Mouse (Mus musculus) intestine, postnatal 0 days (tissue): Measurements from ENCODE around the gene Tspear. TPM values are rescaled to one million over a fixed set of nuclear protein-coding genes. Genes with fewer than 3 reads are reported as not detected.
"Not testable (repeated sequence)": the region's sequence is repeated elsewhere in the genome, so short reads cannot be mapped to it uniquely, and the experiment has no call there.

Source experiments
- ATAC-seq: fragments of 200-750 bp; cut with Nextera tagmentation; 2 replicates; pipeline ENCODE4 v1.8.0; 2017; ENCODE audit warnings: mild to moderate bottlenecking, moderate TSS enrichment, moderate library complexity
- H3K27ac ChIP-seq: fragments of 300-500 bp; sonication (generic); 2 replicates; pipeline ENCODE4 v1.5.1; 2014; ENCODE audit warnings: mild to moderate bottlenecking, low read depth, low read length, moderate library complexity
- H3K27me3 ChIP-seq: fragments of 300-500 bp; sonication (generic); replicated peaks from 2 replicates; pipeline ENCODE4 v1.6.1; 2014; ENCODE audit warnings: low read length, mixed read lengths; ENCODE audit not compliant: control insufficient read depth, insufficient read depth
- H3K36me3 ChIP-seq: fragments of 300-500 bp; sonication (generic); 2 replicates; pipeline ENCODE4 v1.6.1; 2014; ENCODE audit warnings: mild to moderate bottlenecking, moderate library complexity; ENCODE audit not compliant: control insufficient read depth, insufficient read depth
- H3K4me1 ChIP-seq: fragments of 300-500 bp; sonication (generic); replicated peaks from 2 replicates; pipeline ENCODE4 v1.6.1; 2014; ENCODE audit warnings: antibody characterized with exemption, low read length, mixed read lengths; ENCODE audit not compliant: control insufficient read depth, insufficient read depth
- H3K4me2 ChIP-seq: fragments of 300-500 bp; sonication (generic); replicated peaks from 2 replicates; pipeline ENCODE4 v1.6.1; 2014; ENCODE audit warnings: low read depth, mild to moderate bottlenecking, moderate library complexity
- H3K4me3 ChIP-seq: fragments of 300-500 bp; sonication (generic); 2 replicates; pipeline ENCODE4 v1.5.1; 2014; ENCODE audit warnings: low read depth, low read length
- H3K9ac ChIP-seq: fragments of 300-500 bp; sonication (generic); 2 replicates; pipeline ENCODE4 v1.6.1; 2014; ENCODE audit warnings: mild to moderate bottlenecking, low read depth, low read length
- H3K9me3 ChIP-seq: fragments of 300-500 bp; sonication (generic); 2 replicates; pipeline ENCODE4 v1.6.1; 2016; ENCODE audit warnings: mixed run types; ENCODE audit not compliant: control insufficient read depth
- CTCF ChIP-seq: sonication (generic); IDR thresholded peaks from 2 replicates; pipeline ENCODE4 v1.5.1; 2016; ENCODE audit warnings: low read depth, mild to moderate bottlenecking, control low read depth, antibody characterized with exemption, moderate library complexity
- WGBS: fragments of 180-500 bp; shearing (Covaris S2); extraction: QIAGEN DNeasy Blood & Tissue Kit; methylation state at CpG from one replicate; pipeline ENCODE4 v1.1.7; 2014; 5-methylcytosine and 5-hydroxymethylcytosine counted together
- polyA plus RNA-seq: library from polyadenylated mRNA; unstranded; fragments of >200 nt; fragmentation: Nextera tagmentation; extraction: Ambion mirVana; gene quantifications from 2 replicates; pipeline ENCODE4 v1.2.1, GENCODE M21; 2015

Tspear gene
- polyA plus RNA-seq, 1 experiment from 2014 or later: 0.10 TPM

- not testable (repeated sequence) for ATAC-seq, H3K9me3 ChIP-seq, H3K27ac ChIP-seq, H3K9ac ChIP-seq, H3K36me3 ChIP-seq, H3K4me2 ChIP-seq, H3K27me3 ChIP-seq, H3K4me3 ChIP-seq, H3K4me1 ChIP-seq
- WGBS: no CpG with 5 or more reads among the region's 1 CpGs
These were observed 101.5 kb downstream of the Tspear start, which contains the start of gene Gm7137 for GRCm38 (mm10) chr10:77787876-77788275. Gm7137 (minus strand) TSS chr10:77788200.

GRCm38 (mm10) chr10:77788621-77789020 lies 102.3 kb downstream of the Tspear start:
- H3K4me1 ChIP-seq: no peaks in the 10 kb centered on the region
- WGBS: 87% methylated on average over 2 of the region's 2 CpGs
- ATAC-seq: no peak
- H3K4me3 ChIP-seq: no peak overlapping the region
- H3K9me3 ChIP-seq: no peaks in the 10 kb centered on the region
- H3K36me3 ChIP-seq: no peaks in the 10 kb centered on the region
- no peak overlapping the region for H3K4me2 ChIP-seq
- H3K9ac ChIP-seq: no peak overlapping the region
- no peaks in the 10 kb centered on the region for H3K27me3 ChIP-seq
- H3K27ac ChIP-seq: no peak overlapping the region
- no peak for TF ChIP-seq CTCF

GRCm38 (mm10) chr10:77794976-77795375 lies 108.6 kb downstream of the Tspear start, which contains the start of gene Gm9639:
Gm9639 (minus strand) TSS chr10:77795076.
- Histone ChIP-seq H3K4me3 (no peak within 1 kb of the TSS), H3K27me3 (no peaks in the 10 kb centered on the region), H3K9ac (no peak within 1 kb of the TSS), H3K4me1 (no peaks in the 10 kb centered on the region; the same call in 1 of the 2 replicates), H3K9me3 (no peaks in the 10 kb centered on the region), H3K36me3 (no peaks in the 10 kb centered on the region), H3K4me2 (no peak within 1 kb of the TSS), H3K27ac (no peak within 1 kb of the TSS)
- WGBS: 54% methylated on average over 2 of the region's 2 CpGs
- no peak for ATAC-seq
- no peak for TF ChIP-seq CTCF

GRCm38 (mm10) chr10:77797677-77798076 lies 111.3 kb downstream of the Tspear start:
- no peaks in the 10 kb centered on the region; the same call in 1 of the 2 replicates for H3K4me1 ChIP-seq

DNA sequence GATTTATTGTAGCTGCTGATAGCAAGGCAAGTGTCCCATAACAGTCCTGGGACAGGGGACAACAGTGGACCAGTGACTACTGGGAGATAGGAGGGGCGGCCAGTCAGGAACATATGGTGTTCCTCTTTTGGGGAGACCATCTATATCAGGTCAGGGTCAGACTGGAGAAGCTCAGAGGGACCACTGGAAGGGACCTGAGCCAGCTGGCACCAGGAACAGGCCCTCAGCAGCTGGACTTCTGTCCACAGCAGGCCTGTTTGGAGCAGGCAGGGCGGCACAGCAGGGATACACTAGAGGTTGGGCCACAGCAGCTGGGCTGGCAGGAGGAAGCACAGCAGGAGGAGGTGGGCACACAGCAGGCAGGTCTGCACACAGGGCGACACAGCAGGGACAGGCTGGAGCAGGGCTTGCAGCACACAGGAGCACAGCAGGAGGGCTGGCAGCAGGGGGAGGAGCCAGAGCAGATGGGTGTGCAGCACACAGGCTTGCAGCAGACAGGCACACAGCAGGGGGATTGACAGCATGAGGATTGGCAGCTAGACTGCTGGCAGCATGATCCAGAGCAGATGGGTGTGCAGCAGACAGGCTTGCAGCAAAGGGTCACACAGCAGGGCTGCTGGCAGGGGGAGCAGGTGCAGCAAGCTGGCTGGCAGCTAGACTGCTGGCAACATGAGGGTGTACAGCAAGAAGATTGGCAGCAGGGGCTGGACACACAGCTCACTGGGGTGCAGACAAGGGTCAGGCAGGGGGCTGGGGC lies 112.0 kb downstream of the Tspear start:
- not testable (repeated sequence) for H3K27ac ChIP-seq, ATAC-seq
- 71% methylated on average over 2 of the region's 3 CpGs for WGBS

More at GRCm38 (mm10) chr10:77797677-77798076, 111.3 kb downstream of the Tspear start:
- ATAC-seq: no peak
- Histone ChIP-seq H3K4me2 (no peak overlapping the region), H3K36me3 (no peaks in the 10 kb centered on the region), H3K27me3 (no peaks in the 10 kb centered on the region), H3K27ac (no peak overlapping the region), H3K9me3 (no peaks in the 10 kb centered on the region), H3K9ac (no peak overlapping the region), H3K4me3 (no peak overlapping the region)
- TF ChIP-seq CTCF: no peak
- 30% methylated on average over 3 of the region's 3 CpGs for WGBS

DNA sequence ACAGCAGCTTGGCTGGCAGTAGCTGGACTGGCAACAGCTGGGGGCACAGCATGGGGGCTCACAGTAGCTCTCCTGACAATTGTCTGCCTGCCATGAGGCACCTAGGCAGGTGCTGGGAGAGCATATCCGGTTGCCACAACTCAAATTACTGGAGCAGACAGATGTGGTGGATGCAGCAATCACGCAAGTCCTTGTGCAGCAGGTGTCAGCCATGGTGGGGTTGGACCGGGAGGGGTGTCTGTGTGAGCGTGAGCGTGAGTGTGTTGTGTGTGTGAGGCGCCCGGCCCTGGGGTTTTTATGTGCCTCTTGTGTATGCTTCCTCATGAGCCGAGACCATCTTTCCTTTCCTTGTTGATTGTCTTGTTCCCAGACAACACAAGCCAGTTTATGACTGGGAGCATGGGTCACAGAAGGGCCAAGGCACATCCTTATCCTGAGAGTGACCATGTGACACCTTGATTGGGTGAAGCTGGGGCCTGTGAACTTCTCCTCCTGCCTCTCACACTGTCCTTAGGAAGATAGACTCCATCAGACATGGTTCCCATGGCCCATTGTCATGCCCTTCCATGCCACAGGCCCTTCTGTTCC lies 112.6 kb downstream of the Tspear start, which contains the start of gene Gm19668:
Gm19668 (minus strand) TSS at position 213 of the 588 bp plus-strand sequence.
- Histone ChIP-seq H3K4me1 (no peaks in the 10 kb centered on the region; the same call in 1 of the 2 replicates), H3K4me3 (no peak within 1 kb of the TSS), H3K9me3 (no peaks in the 10 kb centered on the region), H3K27ac (no peak within 1 kb of the TSS), H3K27me3 (no peaks in the 10 kb centered on the region), H3K36me3 (no peaks in the 10 kb centered on the region), H3K4me2 (no peak within 1 kb of the TSS), H3K9ac (no peak within 1 kb of the TSS)
- peak; percentile 65 for ATAC-seq
- WGBS: 43% methylated on average over 8 of the region's 8 CpGs
- TF ChIP-seq CTCF: no peak

More for the DNA sequence above, 112.0 kb downstream of the Tspear start:
- H3K4me2 ChIP-seq, H3K9me3 ChIP-seq, H3K27me3 ChIP-seq, H3K9ac ChIP-seq, H3K4me1 ChIP-seq, H3K36me3 ChIP-seq, H3K4me3 ChIP-seq: not testable (repeated sequence)
